Mouse (Mus musculus) right cerebral cortex, postnatal 36 days (tissue): Measurements from ENCODE around the gene Ddr2.
"Not testable (repeated sequence)": the region's sequence is repeated elsewhere in the genome, so short reads cannot be mapped to it uniquely, and the experiment has no call there.

ENCODE experiments used
- DNase-seq, 2 experiments: peaks; one replicate each; pipeline ENCODE4 v3.0.0; 2022; ENCODE audit warnings: low spot score in 2 of 2, mixed read lengths in 1 of 2

The Ddr2 gene

GRCm38 (mm10) chr1:170102814-170103213, 7.7 kb downstream of the Ddr2 start:
- not testable (repeated sequence) for DNase-seq

DNA sequence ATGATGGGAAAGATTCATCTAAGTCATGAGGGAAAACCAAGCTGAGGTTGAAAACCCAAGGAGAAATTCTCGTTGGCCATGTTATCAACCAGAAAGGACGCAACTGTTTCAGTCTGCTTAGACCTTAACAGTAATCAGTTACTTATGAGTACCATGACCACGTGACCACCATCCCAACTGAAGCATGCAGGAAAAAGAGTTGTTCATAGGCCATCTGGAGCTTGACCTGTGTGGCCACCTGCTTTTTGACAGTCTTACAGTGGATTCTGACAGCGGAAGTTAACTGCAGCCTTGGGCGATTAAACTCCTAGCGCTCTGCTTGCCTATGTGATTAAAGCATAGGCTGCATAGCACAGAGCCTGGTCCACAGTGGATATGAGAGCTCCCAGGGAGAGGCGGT, 23.9 kb downstream of the Ddr2 start:
- DNase-seq: no peak

GRCm38 (mm10) chr1:170084151-170084796, 26.3 kb downstream of the Ddr2 start:
- peak; percentile 24 to 47 for DNase-seq

DNA sequence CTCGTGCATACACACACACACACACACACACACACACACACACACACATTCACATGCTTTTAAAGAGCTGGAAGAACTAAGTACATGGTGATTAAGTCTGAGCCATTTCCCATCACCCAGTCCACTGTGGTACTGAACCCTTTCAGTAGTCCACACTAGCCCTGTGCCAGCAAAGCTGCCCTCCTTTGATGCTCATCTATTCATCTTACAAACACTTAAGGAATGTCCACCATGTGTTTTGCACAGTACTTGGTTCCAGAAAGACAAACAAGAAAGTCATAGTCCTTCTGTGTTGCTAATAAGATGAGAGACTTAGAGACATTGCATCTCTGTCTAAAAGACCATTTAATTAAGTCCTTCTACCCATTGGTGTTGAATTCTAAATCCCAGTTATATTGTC, 29.7 kb downstream of the Ddr2 start:
- no peak for DNase-seq

DNA sequence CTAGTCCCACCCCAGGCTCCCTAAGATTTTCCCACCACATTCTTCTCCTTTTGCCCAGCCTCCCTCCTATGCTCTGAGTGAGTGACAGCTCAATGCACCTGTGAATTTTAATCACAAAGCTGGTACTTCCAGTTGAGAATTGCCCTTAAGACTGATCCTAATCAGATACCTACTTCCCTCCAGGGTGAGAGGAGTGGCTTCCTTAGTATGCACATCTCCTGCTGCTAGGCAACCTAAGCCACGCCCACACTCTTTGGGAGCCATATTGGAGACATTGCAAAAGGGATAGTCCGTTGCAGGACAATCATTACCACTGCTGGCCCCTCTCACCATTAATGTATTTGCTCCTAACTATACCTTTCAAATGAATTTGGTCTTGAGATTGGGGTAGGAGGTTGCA, 31.1 kb downstream of the Ddr2 start:
- DNase-seq: no peak

DNA sequence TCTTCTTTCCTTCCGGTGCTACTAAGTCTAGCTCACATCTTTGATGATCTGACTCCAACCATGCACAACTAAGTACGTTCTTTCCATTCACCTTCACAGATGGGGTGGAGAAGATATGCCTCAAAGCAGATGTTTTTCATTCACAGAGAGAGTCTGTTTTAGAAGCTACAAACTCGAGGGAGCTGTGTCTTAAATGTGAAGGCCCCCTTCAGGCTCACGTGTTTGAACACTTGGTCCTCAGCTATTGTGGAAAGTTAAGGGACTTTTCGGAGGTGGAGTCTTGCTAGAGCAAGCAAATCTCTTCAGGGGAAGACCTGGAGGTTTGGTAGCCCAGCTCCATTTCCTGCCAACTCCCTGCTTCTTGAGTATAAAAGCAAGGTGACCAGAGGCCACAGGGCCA, 34.2 kb downstream of the Ddr2 start:
- DNase-seq: no peak

GRCm38 (mm10) chr1:170073768-170074167, 36.8 kb downstream of the Ddr2 start:
- DNase-seq: no peak

DNA sequence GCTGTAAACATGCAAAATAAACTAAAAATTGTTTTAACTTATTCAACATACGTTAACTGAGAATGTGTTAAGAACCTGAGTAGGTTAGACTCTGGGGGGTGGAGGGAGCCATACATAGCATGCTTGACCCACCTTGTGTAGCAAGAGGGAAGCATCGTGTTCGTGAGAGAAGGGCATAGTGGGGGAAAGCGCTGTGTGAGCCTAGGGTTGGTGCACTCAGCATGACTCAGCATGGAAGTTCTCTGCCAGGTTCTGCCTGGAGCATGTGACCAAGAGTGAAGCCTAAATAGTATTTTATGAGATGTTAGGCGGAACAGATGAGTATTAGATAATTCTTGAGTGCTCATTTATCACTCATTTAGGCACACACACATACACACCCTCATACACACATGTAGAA, 41.4 kb downstream of the Ddr2 start:
- DNase-seq: no peak

GRCm38 (mm10) chr1:170065931-170066330, 44.6 kb downstream of the Ddr2 start:
- DNase-seq: no peak

- no peak for DNase-seq
Observed at GRCm38 (mm10) chr1:170065009-170065408, 45.6 kb downstream of the Ddr2 start.

- DNase-seq: no peak
Observed at GRCm38 (mm10) chr1:170064083-170064494, 46.5 kb downstream of the Ddr2 start.

- DNase-seq: no peak
Observed at GRCm38 (mm10) chr1:170060214-170060613, 50.3 kb downstream of the Ddr2 start.

- no peak for DNase-seq
Observed at GRCm38 (mm10) chr1:170059347-170059746, 51.2 kb downstream of the Ddr2 start.

DNA sequence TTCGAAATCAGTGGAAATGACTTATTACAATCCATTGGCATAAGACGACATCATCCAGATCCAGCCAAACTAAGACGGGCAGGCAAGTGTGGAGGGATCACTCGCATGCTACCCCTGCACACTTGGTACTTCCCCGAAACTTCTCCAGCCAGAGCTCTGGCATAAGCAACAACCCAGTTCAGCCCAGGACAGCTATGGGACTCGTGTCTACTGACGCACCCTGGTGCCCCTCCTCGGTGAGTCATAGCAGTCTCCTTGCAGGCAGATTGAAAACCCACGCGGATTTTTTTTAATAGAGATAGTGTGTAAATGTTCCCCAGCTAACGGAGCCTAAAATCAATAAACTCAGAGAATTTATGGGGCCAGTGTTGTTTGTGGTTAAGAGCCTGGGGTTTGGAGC, 52.5 kb downstream of the Ddr2 start:
- DNase-seq: no peak

DNA sequence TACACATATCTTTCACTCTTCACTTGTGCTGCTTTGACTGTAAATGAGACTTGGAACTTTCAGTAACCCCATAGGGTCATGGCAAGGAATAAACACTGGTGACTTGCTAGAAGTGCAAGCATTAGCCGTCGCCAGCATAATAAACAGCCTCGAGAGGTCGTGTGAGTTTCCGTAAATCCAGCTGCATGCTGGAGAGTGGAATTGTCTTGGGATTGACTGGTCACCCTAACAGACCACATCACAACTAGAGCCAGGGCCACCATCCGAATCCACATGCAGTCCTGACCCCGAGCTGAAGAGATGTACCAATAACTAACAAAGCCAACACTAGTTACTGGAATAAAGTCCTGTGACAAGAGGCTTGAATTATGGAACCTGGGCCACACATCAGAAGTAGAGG, 53.0 kb downstream of the Ddr2 start:
- DNase-seq: no peak

DNA sequence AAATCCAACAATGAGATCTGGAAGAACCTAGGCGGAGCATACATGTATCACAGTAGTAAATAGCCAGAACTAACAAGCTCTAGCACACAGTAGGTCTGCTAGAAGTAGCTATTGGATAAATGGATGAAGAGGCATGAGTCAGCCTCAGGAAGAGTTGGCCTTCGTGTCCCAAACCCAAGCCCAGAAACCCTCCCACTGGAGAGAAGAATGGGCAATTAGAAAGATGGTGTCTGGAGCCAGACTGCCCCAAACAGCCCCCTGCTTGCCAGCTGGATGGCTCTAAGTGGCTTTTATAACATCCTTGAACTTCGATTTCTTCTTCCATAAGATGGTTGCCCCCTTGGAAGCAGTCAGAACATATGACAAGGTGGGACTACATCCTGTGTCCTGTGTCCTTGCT, 53.6 kb downstream of the Ddr2 start:
- no peak for DNase-seq

DNA sequence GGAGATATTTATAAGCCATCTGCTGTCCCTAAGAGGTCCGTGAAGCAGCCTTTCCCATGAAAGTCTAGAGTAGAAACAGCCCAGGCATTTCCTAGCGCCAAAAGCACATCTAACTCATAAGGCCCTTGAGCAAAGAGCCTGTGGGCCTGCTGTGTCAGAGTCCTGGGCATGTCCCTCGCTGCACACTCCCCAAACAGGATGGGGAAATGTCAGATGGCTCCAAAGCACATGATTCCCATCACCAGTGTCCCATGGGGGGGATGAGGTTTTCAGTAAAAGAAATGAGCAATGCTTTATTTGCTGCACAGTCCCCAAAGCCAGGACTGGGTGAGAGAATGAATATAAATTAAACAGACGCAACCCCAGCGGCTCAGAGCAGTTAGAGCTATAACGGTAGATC, 54.3 kb downstream of the Ddr2 start:
- DNase-seq: no peak

- no peak for DNase-seq
Observed at GRCm38 (mm10) chr1:170052469-170053065, 58.0 kb downstream of the Ddr2 start.

GRCm38 (mm10) chr1:170051631-170052177, 58.9 kb downstream of the Ddr2 start:
- no peak for DNase-seq

GRCm38 (mm10) chr1:170048434-170048833, 62.1 kb downstream of the Ddr2 start:
- no peak for DNase-seq

DNA sequence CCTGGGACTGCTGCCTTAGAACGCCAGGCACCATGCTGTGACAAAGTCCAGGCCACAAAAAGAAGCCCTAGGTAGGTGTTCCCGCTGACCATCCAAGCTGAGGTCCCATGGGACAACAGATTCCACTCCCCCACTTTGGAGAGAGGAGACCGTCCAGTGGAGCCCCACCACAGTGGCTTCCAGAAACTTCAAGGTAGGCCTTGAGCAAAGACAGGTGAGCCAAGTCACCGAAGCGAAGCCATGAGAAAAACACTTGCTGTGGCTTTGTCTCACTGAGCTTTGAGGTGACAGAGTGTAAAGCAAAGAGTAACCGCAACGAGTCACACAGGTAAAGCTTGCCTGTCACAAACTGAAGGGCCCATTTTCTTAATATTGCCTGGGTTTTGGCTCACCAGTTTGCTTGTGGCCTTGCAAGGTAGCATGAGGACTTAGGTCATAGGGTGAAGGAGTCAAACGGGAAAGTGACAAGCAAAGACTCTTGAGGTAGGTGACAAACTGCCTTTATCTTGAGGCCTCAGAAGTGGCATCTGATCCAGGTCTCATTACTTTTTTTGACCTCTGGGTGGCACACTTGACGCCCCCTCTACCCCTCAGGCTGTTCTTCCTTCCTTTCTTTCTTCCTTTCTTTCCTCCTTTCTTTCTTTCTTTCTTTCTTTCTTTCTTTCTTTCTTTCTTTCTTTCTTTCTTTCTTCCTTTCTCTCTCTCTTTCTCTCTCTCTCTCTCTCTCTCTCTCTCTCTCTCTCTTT, 65.7 kb downstream of the Ddr2 start:
- no peak for DNase-seq

- DNase-seq: no peak
Observed at GRCm38 (mm10) chr1:170043753-170044152, 66.8 kb downstream of the Ddr2 start.

- DNase-seq: no peak
Observed at GRCm38 (mm10) chr1:170042996-170043395, 67.6 kb downstream of the Ddr2 start.
